Mouse (Mus musculus): ENCODE data around the gene Capns1.
"Not testable (repeated sequence)": the region's sequence is repeated elsewhere in the genome, so short reads cannot be mapped to it uniquely, and the experiment has no call there.

Gene Capns1

GRCm38 (mm10) chr7:30198481-30198971, at the start of gene Capns1:
Capns1 (minus strand) TSS chr7:30198811.
- peak; percentile 70 for DNase-seq

GRCm38 (mm10) chr7:30237374-30237773, 38.8 kb upstream of the Capns1 start:
- not testable (repeated sequence) for DNase-seq

- DNase-seq: no peak
These were observed 37.0 kb upstream of the Capns1 start, which contains the start of gene Ovol3 for GRCm38 (mm10) chr7:30235625-30236024. Ovol3 (minus strand) TSS chr7:30235725.

- DNase-seq: no peak
These were observed 36.5 kb upstream of the Capns1 start for GRCm38 (mm10) chr7:30235091-30235490.

- DNase-seq: no peak
These were observed 35.8 kb upstream of the Capns1 start for GRCm38 (mm10) chr7:30234276-30234858.

GRCm38 (mm10) chr7:30233387-30233786, 34.8 kb upstream of the Capns1 start:
- no peak for DNase-seq

- peak; percentile 61 for DNase-seq
These were observed 34.1 kb upstream of the Capns1 start for GRCm38 (mm10) chr7:30232631-30233148.

GRCm38 (mm10) chr7:30231669-30232454, 33.3 kb upstream of the Capns1 start, which contains the start of the genes Polr2i and Tbcb:
Polr2i (plus strand) TSS chr7:30231948.
Tbcb (minus strand) TSS chr7:30232272.
- DNase-seq: peak; percentile 94

- no peak for DNase-seq
These were observed 32.7 kb upstream of the Capns1 start for GRCm38 (mm10) chr7:30231328-30231668.

- no peak for DNase-seq
These were observed 25.6 kb upstream of the Capns1 start for GRCm38 (mm10) chr7:30224206-30224605.

GRCm38 (mm10) chr7:30222205-30222604, 23.6 kb upstream of the Capns1 start:
- DNase-seq: no peak

GRCm38 (mm10) chr7:30221433-30221832, 22.8 kb upstream of the Capns1 start:
- no peak for DNase-seq

GRCm38 (mm10) chr7:30220008-30220356, 21.4 kb upstream of the Capns1 start:
- no peak for DNase-seq

GRCm38 (mm10) chr7:30219293-30220007, 20.8 kb upstream of the Capns1 start:
- DNase-seq: peak; percentile 57

- no peak for DNase-seq
These were observed 18.7 kb upstream of the Capns1 start for GRCm38 (mm10) chr7:30217277-30217676.

- DNase-seq: peak; percentile 65
These were observed 18.1 kb upstream of the Capns1 start for GRCm38 (mm10) chr7:30216723-30217151.

GRCm38 (mm10) chr7:30215875-30216274, 17.3 kb upstream of the Capns1 start:
- DNase-seq: no peak

GRCm38 (mm10) chr7:30213881-30214280, 15.3 kb upstream of the Capns1 start:
- DNase-seq: no peak

- no peak for DNase-seq
These were observed 12.4 kb upstream of the Capns1 start for GRCm38 (mm10) chr7:30211025-30211424.

GRCm38 (mm10) chr7:30206364-30206763, 7.8 kb upstream of the Capns1 start:
- DNase-seq: not testable (repeated sequence)

- DNase-seq: peak; percentile 44
These were observed 6.8 kb upstream of the Capns1 start for GRCm38 (mm10) chr7:30205383-30205782.

- no peak for DNase-seq
These were observed 5.8 kb upstream of the Capns1 start for GRCm38 (mm10) chr7:30204380-30204779.
